Mouse (Mus musculus) G1E (cell line): ENCODE results near the gene Cadps. TPM values are rescaled to one million over a fixed set of nuclear protein-coding genes. Genes with fewer than 3 reads are reported as not detected.

Experiments used
- ATAC-seq: 2 replicates; pipeline ENCODE4 v1.8.0; 2016; ENCODE audit warnings: mild to moderate bottlenecking; ENCODE audit not compliant: insufficient number of reproducible peaks, poor library complexity, low FRiP score, severe bottlenecking; ENCODE audit errors: extremely low read depth
- DNase-seq: peaks from one replicate; pipeline ENCODE4 v3.0.0; 2012; ENCODE audit warnings: low spot score
- H3K27me3 ChIP-seq: 2 replicates; pipeline ENCODE4 v1.6.1; 2012; ENCODE audit warnings: mild to moderate bottlenecking, low read length, inconsistent platforms; ENCODE audit not compliant: insufficient read depth
- H3K36me3 ChIP-seq: replicated peaks from 2 replicates; pipeline ENCODE3; 2012; ENCODE audit warnings: mild to moderate bottlenecking, inconsistent platforms
- H3K4me1 ChIP-seq: 2 replicates; pipeline ENCODE4 v1.6.1; 2012; ENCODE audit warnings: low read depth, low read length, inconsistent platforms, mixed read lengths; ENCODE audit not compliant: insufficient read depth
- H3K4me3 ChIP-seq: 2 replicates; pipeline ENCODE4 v1.5.1; 2012; ENCODE audit warnings: low read depth, mild to moderate bottlenecking, inconsistent platforms, low read length, moderate library complexity, mixed read lengths
- H3K9me3 ChIP-seq: replicated peaks from 2 replicates; pipeline ENCODE4 v1.6.1; 2012; ENCODE audit warnings: inconsistent platforms
- CTCF ChIP-seq: IDR thresholded peaks from 2 replicates; pipeline ENCODE4 v1.5.1; 2012; ENCODE audit warnings: low read depth, low read length, inconsistent platforms, mixed read lengths
- GATA1 ChIP-seq: IDR thresholded peaks from 2 replicates; pipeline ENCODE4 v1.6.1; 2012; ENCODE audit warnings: borderline replicate concordance, low read length, inconsistent platforms, mixed read lengths
- GATA2 ChIP-seq: IDR thresholded peaks from 2 replicates; pipeline ENCODE4 v1.6.1; 2012; ENCODE audit warnings: low read depth, low read length, inconsistent platforms, borderline replicate concordance
- POLR2AphosphoS5 ChIP-seq: IDR thresholded peaks from 2 replicates; pipeline ENCODE4 v1.6.1; 2012; ENCODE audit warnings: low read depth, low read length, inconsistent platforms; ENCODE audit not compliant: insufficient replicate concordance
- TAL1 ChIP-seq: conservative IDR thresholded peaks from 2 replicates; pipeline ENCODE4 v1.6.1; 2012; ENCODE audit warnings: low read depth, low read length, inconsistent platforms, mixed read lengths
- polyA plus RNA-seq: library from polyadenylated mRNA; stranded (reverse); fragments of >175 nt; gene quantifications from 2 replicates; pipeline ENCODE4 v1.2.3, GENCODE M21; 2012
- total RNA-seq, 2 experiments: library from RNA; stranded (forward) in 1 of 2; stranded (reverse) in 1 of 2; fragments of 200-1000 nt in 1 of 2; fragments of >200 nt in 1 of 2; fragmentation: Nextera tagmentation in 1 of 2; gene quantifications; 2 replicates each; pipeline ENCODE4 v1.2.3; 2014 to 2017

The Cadps gene
- total and polyA plus RNA-seq, 3 experiments = 0.38 TPM; not detected in 2

GRCm38 (mm10) chr14:12345241-12345921, 477.5 kb downstream of the Cadps start:
- ATAC-seq (no peak), DNase-seq (no peak)

GRCm38 (mm10) chr14:12344746-12345240, 478.1 kb downstream of the Cadps start:
- DNase-seq = no peak
- Histone ChIP-seq H3K4me1 (no peaks in the 10 kb centered on the region), H3K4me3 (no peak overlapping the region), H3K27me3 (peaks cover 15% of the 10 kb centered on the region; the same call in 1 of the 2 replicates), H3K36me3 (no peaks in the 10 kb centered on the region), H3K9me3 (peaks cover 36% of the 10 kb centered on the region)
- no peak for ATAC-seq
- TF ChIP-seq GATA1 (no peak), POLR2AphosphoS5 (no peak), CTCF (no peak), TAL1 (no peak), GATA2 (no peak)

More at GRCm38 (mm10) chr14:12345241-12345921, 477.5 kb downstream of the Cadps start:
- Histone ChIP-seq H3K9me3 (peaks cover 36% of the 10 kb centered on the region), H3K27me3 (peaks cover 15% of the 10 kb centered on the region; the same call in 1 of the 2 replicates), H3K36me3 (no peaks in the 10 kb centered on the region), H3K4me3 (no peak overlapping the region), H3K4me1 (no peaks in the 10 kb centered on the region)
- TF ChIP-seq CTCF (no peak), POLR2AphosphoS5 (no peak), TAL1 (no peak), GATA2 (no peak), GATA1 (no peak)

GRCm38 (mm10) chr14:12344061-12344745, 478.7 kb downstream of the Cadps start:
- Histone ChIP-seq H3K9me3 (peaks cover 34% of the 10 kb centered on the region), H3K27me3 (peaks cover 15% of the 10 kb centered on the region; the same call in 1 of the 2 replicates), H3K4me1 (no peaks in the 10 kb centered on the region), H3K36me3 (no peaks in the 10 kb centered on the region), H3K4me3 (no peak overlapping the region)
- TF ChIP-seq GATA1 = no peak
- no peak for TF ChIP-seq CTCF
- TF ChIP-seq POLR2AphosphoS5 = no peak
- DNase-seq = no peak
- no peak for ATAC-seq

- Histone ChIP-seq H3K36me3 (no peaks in the 10 kb centered on the region), H3K27me3 (peaks cover 15% of the 10 kb centered on the region; the same call in 1 of the 2 replicates), H3K9me3 (peaks cover 33% of the 10 kb centered on the region), H3K4me1 (no peaks in the 10 kb centered on the region), H3K4me3 (no peak overlapping the region)
- no peak for ATAC-seq
- TF ChIP-seq CTCF (no peak), GATA1 (no peak), GATA2 (no peak), POLR2AphosphoS5 (no peak), TAL1 (no peak)
- DNase-seq = no peak
These were observed 479.4 kb downstream of the Cadps start for GRCm38 (mm10) chr14:12343451-12343941.

- ATAC-seq (no peak), DNase-seq (no peak)
- H3K9me3 ChIP-seq = peaks cover 33% of the 10 kb centered on the region
- no peaks in the 10 kb centered on the region for H3K36me3 ChIP-seq
- no peak overlapping the region for H3K4me3 ChIP-seq
- TF ChIP-seq TAL1 (no peak), CTCF (no peak), POLR2AphosphoS5 (no peak), GATA2 (no peak), GATA1 (no peak)
- no peaks in the 10 kb centered on the region for H3K4me1 ChIP-seq
- H3K27me3 ChIP-seq = peaks cover 15% of the 10 kb centered on the region; the same call in 1 of the 2 replicates
These were observed 480.3 kb downstream of the Cadps start for GRCm38 (mm10) chr14:12342458-12343131.
